Mouse (Mus musculus) olfactory bulb, adult 2 months (tissue): Measurements from ENCODE around the gene Gm10197.
A peak's percentile ranks its signal among the peaks of the same experiment; 100 is the strongest.

Experiments
- CTCF ChIP-seq: fragments of 200-500 bp; IDR thresholded peaks from 2 replicates; pipeline ENCODE4 v1.5.1; 2012; ENCODE audit warnings: low read depth, mild to moderate bottlenecking, low read length, moderate library complexity; ENCODE audit not compliant: insufficient read depth
- POLR2A ChIP-seq: fragments of 200-500 bp; IDR thresholded peaks from 2 replicates; pipeline ENCODE4 v1.6.1; 2012; ENCODE audit warnings: mild to moderate bottlenecking, low read depth, low read length, moderate library complexity; ENCODE audit not compliant: insufficient read depth

DNA sequence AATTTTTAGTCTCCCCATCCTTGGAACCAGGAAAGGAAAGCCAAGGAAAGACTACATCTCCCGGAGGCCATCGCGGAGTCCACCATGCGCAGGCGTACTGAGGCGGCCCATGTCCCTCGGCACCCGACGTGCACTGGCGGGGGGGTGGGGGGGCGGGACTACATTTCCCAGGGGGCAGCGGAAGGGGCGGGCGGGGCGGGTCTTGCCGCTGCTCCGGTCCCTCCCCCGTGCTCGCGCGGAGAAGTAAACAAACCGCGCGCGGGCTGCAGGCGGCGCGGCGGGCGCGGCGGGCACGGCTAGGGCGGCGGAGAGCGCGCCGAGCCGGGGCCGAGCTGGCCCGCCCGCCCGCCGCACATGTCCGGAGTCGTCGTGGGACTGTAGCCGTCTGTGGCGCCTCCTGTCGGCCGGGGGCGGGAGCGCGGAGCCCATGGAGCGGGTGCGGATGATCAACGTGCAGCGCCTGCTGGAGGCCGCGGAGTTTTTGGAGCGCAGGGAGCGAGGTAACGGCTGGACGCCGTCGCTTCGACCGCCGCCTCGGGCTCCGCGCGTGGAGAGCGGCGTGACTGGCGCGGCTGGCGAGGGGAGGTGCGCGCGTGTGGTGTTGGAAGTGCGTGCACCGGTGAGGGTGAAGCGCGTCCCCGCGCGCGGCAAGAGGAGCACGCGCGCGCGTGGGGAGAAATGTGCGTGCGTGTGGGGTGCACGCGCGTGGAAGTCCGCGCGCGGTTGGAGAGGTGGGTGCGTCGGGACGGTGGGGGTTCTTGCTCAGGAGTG lies 42.2 kb downstream of the Gm10197 start:
- TF ChIP-seq CTCF (peak; percentile 75), POLR2A (peak; percentile 29; the same call in 1 of the 2 replicates)
